Mouse (Mus musculus) bone marrow macrophage, adult 2 months (primary cell): ENCODE results near the gene Vpreb1. TPM values are rescaled to one million over a fixed set of nuclear protein-coding genes. Genes with fewer than 3 reads are reported as not detected.
"Not testable (repeated sequence)": the region's sequence is repeated elsewhere in the genome, so short reads cannot be mapped to it uniquely, and the experiment has no call there.

Experiments used
- H3K27ac ChIP-seq: 2 replicates; pipeline ENCODE4 v1.5.1; 2012; ENCODE audit warnings: low read depth, low read length; ENCODE audit not compliant: insufficient read depth
- H3K4me1 ChIP-seq: 2 replicates; pipeline ENCODE4 v1.6.1; 2012; ENCODE audit warnings: low read length; ENCODE audit not compliant: control insufficient read depth, insufficient read depth
- H3K4me3 ChIP-seq: 2 replicates; pipeline ENCODE4 v1.5.1; 2012; ENCODE audit warnings: mild to moderate bottlenecking, low read length, moderate library complexity; ENCODE audit not compliant: insufficient read depth
- CTCF ChIP-seq: IDR thresholded peaks from 2 replicates; pipeline ENCODE4 v1.5.1; 2012; ENCODE audit warnings: low read depth, mild to moderate bottlenecking, low read length, moderate library complexity
- POLR2A ChIP-seq: IDR thresholded peaks from 2 replicates; pipeline ENCODE4 v1.6.1; 2012; ENCODE audit warnings: mild to moderate bottlenecking, low read depth, low read length, borderline replicate concordance
- polyA plus RNA-seq: library from polyadenylated mRNA; stranded (reverse); fragments of >200 nt; gene quantifications from 2 replicates; pipeline ENCODE4 v1.2.4, GENCODE M21; 2012; ENCODE audit not compliant: missing spikeins, insufficient read depth, insufficient read length

Vpreb1 gene
- polyA plus RNA-seq, 1 experiment = not detected

- H3K4me3 ChIP-seq = no peak overlapping the region
- no peak overlapping the region for H3K27ac ChIP-seq
- no peak for TF ChIP-seq CTCF
- no peak for TF ChIP-seq POLR2A
- peaks cover 15% of the 10 kb centered on the region for H3K4me1 ChIP-seq
Observed at GRCm38 (mm10) chr16:16896015-16896381, 25.4 kb upstream of the Vpreb1 start.

- no peak overlapping the region for H3K4me3 ChIP-seq
- peaks cover 5% of the 10 kb centered on the region; the same call in 1 of the 2 replicates for H3K4me1 ChIP-seq
- H3K27ac ChIP-seq = no peak overlapping the region
- TF ChIP-seq CTCF (no peak), POLR2A (no peak)
Observed at GRCm38 (mm10) chr16:16892366-16892765, 21.7 kb upstream of the Vpreb1 start.

GRCm38 (mm10) chr16:16888341-16888740 is 17.7 kb upstream of the Vpreb1 start:
- H3K4me3 ChIP-seq = no peak overlapping the region
- TF ChIP-seq POLR2A (no peak), CTCF (no peak)
- H3K4me1 ChIP-seq = no peaks in the 10 kb centered on the region
- no peak overlapping the region for H3K27ac ChIP-seq

GRCm38 (mm10) chr16:16879025-16879424 is 8.4 kb upstream of the Vpreb1 start:
- Histone ChIP-seq H3K4me1 (no peaks in the 10 kb centered on the region), H3K27ac (no peak overlapping the region), H3K4me3 (no peak overlapping the region)
- no peak for TF ChIP-seq CTCF
- no peak for TF ChIP-seq POLR2A

- TF ChIP-seq POLR2A (no peak), CTCF (no peak)
- no peak overlapping the region for H3K27ac ChIP-seq
- peak overlapping the region; percentile 72 for H3K4me3 ChIP-seq
- peaks cover 14% of the 10 kb centered on the region for H3K4me1 ChIP-seq
Observed at GRCm38 (mm10) chr16:16870241-16870616, 414 bp downstream of the Vpreb1 start.

- Histone ChIP-seq H3K4me1 (peaks cover 6% of the 10 kb centered on the region), H3K4me3 (no peak overlapping the region), H3K27ac (no peak overlapping the region)
- TF ChIP-seq POLR2A = no peak
Observed at GRCm38 (mm10) chr16:16865696-16866561, 4.7 kb downstream of the Vpreb1 start.

- TF ChIP-seq CTCF (no peak), POLR2A (no peak)
- Histone ChIP-seq H3K4me1 (peaks cover 6% of the 10 kb centered on the region), H3K27ac (no peak overlapping the region), H3K4me3 (no peak overlapping the region)
Observed at GRCm38 (mm10) chr16:16865217-16865616, 5.4 kb downstream of the Vpreb1 start.

- Histone ChIP-seq H3K27ac (no peak within 1 kb of the TSS), H3K4me3 (no peak within 1 kb of the TSS), H3K4me1 (peaks cover 6% of the 10 kb centered on the region)
- TF ChIP-seq CTCF (no peak), POLR2A (no peak)
Observed at GRCm38 (mm10) chr16:16863978-16864377, 6.7 kb downstream of the Vpreb1 start, which contains the start of gene Igll1. TSS of gene Igll1 (minus strand) at chr16:16863985.

- TF ChIP-seq CTCF = no peak
- no peak for TF ChIP-seq POLR2A
- H3K27ac ChIP-seq = no peak overlapping the region
- no peak overlapping the region for H3K4me3 ChIP-seq
- H3K4me1 ChIP-seq = peaks cover 6% of the 10 kb centered on the region
Observed at GRCm38 (mm10) chr16:16862288-16862687, 8.4 kb downstream of the Vpreb1 start.

- TF ChIP-seq CTCF = no peak
- no peak for TF ChIP-seq POLR2A
- Histone ChIP-seq H3K4me3 (no peak overlapping the region), H3K4me1 (no peaks in the 10 kb centered on the region), H3K27ac (no peak overlapping the region)
Observed at GRCm38 (mm10) chr16:16856731-16857476, 13.7 kb downstream of the Vpreb1 start.

GRCm38 (mm10) chr16:16856054-16856453 is 14.6 kb downstream of the Vpreb1 start:
- not testable (repeated sequence) for H3K4me1 ChIP-seq, H3K27ac ChIP-seq, H3K4me3 ChIP-seq
